Mouse (Mus musculus) CD4-positive helper T cell, adult 2 months (primary cell): Measurements from ENCODE around the gene Cgrrf1.
A peak's percentile ranks its signal among the peaks of the same experiment; 100 is the strongest.

Experiments
- DNase-seq: peaks from one replicate; pipeline ENCODE4 v3.0.0-alpha.2; 2012; ENCODE audit warnings: low read depth, missing footprints, low spot score

The Cgrrf1 gene

GRCm38 (mm10) chr14:46821873-46822716 is 9.8 kb upstream of the Cgrrf1 start, which contains the start of gene Gmfb:
Gmfb (minus strand) TSS chr14:46822242.
- peak; percentile 96 for DNase-seq

DNA sequence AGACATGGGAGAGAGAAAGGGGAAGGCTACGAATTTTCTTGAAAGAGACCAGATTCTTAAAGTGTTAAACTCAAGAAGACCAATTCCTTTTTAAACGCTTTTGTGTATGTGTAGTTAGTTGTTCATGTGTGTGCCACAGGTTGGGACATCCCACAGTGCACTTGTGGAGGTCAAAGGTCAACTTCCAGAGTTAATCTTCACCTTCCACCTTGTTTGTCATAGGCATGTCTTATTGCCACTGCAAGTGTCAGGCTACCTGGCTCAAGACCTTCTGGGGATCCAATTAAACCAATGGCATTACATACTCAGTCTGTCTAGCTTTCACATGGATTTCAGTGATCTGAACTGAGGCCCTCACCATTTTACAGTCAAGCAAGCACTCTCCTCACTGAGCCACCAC is 7.9 kb upstream of the Cgrrf1 start:
- no peak for DNase-seq

DNA sequence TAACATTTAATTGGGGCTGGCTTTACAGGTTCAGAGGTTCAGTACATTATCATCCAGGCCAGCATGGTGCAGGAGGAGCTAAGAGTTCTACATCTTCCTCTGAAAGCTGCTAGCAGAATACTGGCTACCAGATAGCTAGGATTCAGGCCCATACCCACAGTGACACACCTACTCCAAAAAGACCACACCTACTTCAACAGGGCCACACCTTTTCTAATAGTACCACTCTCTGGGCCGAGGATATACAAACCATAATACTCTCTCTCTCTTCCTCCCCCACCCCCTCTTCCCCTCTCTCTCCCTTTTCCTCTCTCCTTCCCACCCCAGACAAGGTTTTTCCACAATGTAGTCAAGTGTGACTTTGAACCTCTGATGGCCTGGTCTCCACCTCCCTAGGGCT is 4.5 kb upstream of the Cgrrf1 start:
- no peak for DNase-seq

DNA sequence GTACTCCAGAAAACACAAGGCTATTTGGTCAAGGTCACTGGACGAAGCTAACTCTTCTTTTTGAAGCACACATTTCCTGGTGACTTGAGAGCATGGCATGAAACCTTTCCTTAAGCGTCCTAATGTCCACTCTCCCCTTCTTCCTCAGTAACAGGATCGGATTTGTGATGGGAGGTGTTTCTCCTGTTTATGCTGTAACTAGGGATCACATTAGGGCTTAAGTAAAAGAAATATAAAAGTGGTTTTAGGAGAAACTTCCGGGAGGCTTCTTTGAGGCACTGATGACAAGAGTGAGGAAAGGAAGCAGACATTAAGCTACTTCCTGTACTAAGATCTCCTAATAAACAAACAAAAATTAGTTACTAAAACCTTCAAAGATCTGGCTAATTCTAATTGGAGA is 630 bp upstream of the Cgrrf1 start:
- DNase-seq, result peak; percentile 50

DNA sequence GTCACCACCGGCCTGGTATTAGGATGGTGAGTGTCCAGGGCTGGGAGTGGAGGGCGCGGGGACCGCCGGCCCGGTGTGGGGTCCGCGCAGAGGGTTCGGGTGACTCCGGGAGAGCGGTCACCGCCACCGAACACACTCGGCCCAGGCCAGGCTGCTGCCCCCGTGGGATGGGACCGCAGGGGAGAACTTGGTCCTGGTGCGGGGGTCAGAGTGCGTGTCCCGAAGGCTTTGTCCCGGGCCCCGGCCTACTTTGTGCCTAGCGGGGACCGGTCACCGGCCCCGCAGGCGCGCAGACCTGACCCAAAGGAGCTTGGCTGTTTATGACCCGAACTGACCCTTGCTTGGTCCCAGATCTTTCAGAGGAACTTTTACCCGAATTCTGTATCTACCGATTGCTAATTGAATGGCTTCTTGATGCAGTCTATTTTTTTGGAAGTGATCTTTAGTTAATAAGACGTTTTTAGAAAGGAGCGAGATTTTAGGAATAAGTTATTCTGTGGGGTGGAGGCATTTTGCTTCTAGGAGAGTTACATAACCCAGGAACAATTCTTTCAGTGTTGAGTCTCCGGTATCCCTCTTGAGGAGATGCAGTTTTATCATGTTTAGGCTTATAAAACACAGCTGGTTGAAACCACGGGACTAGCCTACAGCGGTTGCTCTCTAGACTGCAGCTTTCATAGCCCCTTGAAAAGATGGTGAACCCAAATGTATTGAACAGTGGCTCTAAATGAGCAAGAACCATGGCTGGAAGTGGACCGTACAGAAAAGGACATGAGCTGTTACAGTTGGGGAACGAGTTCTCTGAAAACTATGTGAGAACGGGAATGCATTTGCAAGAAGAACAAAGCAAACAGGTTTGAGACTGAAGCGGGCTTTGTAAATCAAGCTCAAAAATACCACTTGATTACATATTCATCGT is 688 bp downstream of the Cgrrf1 start:
- no peak for DNase-seq

- no peak for DNase-seq
Measured at GRCm38 (mm10) chr14:46839326-46839725, 7.4 kb downstream of the Cgrrf1 start.

GRCm38 (mm10) chr14:46845706-46846105 is 13.8 kb downstream of the Cgrrf1 start:
- DNase-seq, result no peak

DNA sequence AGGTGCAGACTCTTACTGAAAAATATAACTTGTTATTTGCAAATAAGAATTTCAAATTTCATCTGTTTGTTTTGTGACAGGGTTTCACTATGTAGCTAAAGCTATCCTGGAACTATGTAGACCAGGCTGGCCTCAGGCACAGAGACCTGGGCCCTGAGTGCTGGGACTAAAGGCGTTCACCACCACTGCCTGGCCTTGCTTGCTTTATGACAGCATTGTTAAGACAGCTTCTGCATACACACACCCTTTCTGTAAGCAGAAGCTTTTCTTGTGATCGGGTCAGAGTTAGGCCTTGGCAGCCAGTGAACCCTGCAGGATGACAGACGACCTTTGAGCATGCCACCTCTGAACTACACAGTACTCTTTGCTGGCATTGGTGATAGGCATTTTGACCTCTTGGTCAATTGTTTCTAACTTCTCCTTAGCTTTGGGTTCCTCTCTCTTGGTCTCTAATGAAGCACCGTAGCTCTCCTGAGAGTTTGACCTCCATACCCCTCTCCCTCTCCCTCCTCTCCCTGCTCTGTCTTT is 16.2 kb downstream of the Cgrrf1 start:
- DNase-seq, result no peak

- no peak for DNase-seq
Measured at GRCm38 (mm10) chr14:46848736-46849135, 16.8 kb downstream of the Cgrrf1 start.

GRCm38 (mm10) chr14:46849769-46850168 is 17.8 kb downstream of the Cgrrf1 start:
- DNase-seq, result no peak

- no peak for DNase-seq
Measured at GRCm38 (mm10) chr14:46853677-46854076, 21.8 kb downstream of the Cgrrf1 start.

DNA sequence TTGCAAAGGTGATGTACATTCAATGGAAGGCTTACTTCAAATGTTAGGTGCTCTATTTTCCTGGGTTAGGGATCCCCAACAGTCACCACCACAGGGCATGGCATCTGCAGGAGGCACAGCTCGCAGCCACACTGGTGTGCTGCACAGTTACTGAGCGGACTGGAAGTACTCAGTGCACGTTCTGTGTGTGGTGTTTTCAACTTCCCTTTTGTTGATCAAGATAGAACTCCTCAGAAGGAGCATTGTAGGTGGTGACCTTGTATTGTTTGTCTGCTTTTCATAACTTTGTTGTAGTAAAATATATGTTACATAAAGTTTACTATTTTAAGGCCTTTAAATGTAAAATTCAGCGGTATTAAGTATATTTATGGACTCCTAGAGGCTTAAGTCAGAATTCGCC is 31.0 kb downstream of the Cgrrf1 start:
- no peak for DNase-seq

GRCm38 (mm10) chr14:46880935-46881334 is 49.0 kb downstream of the Cgrrf1 start:
- peak; percentile 34 for DNase-seq

DNA sequence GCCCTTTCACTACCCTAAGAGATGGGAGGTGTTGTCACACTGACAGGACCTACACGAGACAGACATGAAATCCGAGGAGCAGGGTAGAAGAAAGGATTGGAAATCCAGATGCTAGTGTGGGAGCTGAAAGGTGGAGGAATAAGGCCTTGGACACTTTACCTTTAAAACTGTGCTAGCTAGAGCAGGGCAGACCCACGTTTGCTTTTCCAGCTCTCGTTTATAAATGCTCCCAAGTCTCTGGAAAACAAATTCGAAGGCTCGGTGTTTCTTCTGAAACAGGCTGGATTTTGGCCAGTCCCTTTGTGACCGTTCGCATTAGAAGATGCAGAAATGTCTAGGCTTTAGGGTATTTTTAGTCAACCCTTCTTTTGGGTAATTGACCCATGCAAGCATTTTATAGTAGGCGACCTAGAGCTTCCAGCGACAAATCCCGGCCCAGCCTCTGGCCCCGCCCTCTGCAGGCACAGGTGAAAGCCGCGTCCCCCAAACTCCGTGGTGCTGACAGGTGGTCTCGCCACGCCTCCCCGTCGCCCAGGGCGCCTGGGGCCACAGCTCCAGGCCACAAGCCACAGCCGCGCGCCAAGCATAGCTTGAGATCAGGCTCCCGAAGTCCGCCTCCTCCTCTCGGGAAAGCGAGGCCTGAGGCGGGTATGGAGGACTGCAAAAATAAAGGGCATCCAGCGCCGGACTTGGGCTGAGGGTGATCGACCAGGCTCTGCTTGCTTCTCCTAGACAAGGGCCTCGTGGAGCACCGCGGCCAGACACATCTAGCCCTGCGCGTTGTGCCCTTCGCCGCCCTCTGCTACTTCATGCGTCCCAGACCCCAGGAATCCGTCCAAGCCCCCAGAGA is 49.9 kb downstream of the Cgrrf1 start:
- no peak for DNase-seq

DNA sequence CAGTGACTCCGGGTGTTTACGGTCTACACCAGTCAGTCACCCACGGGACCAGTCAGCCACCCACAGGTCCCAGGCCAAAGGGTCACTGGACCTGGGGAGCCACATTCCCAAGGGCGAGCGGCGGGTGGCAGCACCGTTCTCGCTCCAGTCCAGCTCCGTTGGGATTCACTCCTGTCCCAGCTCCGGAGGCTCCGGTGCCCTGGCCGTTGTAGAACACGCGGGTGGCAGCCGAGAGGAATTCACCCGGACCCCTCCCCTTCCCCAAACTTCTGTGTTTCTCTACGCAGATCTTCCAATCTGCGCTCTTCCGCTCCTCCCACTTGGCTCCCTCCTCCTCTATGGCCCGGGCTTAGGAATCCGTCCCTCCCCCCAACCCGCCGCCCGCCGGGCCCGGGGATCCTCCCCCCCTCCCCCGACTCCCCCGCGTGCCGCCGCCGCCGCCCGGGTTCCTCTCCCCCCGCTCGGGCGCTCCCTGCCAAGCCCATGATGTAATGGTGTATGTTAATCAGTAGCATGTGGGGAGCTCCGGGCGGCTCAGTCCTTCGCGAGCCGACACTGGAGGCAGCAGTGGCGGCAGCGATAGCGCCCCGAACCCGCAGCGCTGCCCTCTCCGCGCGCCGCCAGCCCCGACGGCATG is 50.6 kb downstream of the Cgrrf1 start, which contains the start of gene Samd4:
Samd4 (plus strand) TSS at position 424 of the 637 bp plus-strand sequence.
- peak; percentile 23 for DNase-seq

- DNase-seq, result peak; percentile 11
Measured at GRCm38 (mm10) chr14:46883068-46883870, 51.3 kb downstream of the Cgrrf1 start.

DNA sequence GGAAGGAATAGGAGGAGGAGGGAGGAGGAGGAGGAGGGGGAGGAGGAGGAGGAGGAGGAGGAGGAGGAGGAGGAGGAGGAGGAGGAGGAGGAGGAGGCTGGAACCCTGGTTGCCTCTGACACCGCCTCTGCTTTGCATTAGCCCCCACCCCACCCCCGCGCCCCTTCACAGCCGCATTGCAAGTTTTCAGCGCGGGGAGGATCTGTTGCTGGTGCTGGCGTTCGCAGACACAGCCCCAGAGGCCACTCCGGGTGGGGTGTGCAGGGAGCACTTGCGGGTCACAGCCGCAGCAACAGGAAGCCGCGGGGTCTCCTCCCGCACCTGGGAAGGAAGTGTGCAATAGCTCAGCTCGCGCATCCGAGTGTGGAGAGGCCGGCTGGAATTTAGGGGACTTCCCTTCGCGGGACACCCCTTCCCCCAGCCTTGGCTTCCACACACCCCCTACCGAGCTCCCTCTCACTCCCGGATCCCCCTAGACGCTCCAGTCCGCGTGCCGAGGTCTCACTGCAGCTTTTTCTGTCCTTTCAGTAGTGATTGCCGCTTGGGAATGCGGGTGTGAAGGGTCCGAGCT is 52.0 kb downstream of the Cgrrf1 start:
- DNase-seq, result peak; percentile 16

GRCm38 (mm10) chr14:46884701-46885428 is 52.9 kb downstream of the Cgrrf1 start:
- peak; percentile 12 for DNase-seq

GRCm38 (mm10) chr14:46885429-46885755 is 53.5 kb downstream of the Cgrrf1 start:
- peak; percentile 11 for DNase-seq
